Mouse (Mus musculus) neural tube, embryonic 14.5 days (tissue): Measurements from ENCODE around the gene Tsks. TPM values are rescaled to one million over a fixed set of nuclear protein-coding genes. Genes with fewer than 3 reads are reported as not detected.

Experiments used
- ATAC-seq: fragments of 200-750 bp; cut with Nextera tagmentation; 2 replicates; pipeline ENCODE4 v1.8.0; 2017; ENCODE audit warnings: low read depth, mild to moderate bottlenecking, moderate TSS enrichment, moderate library complexity
- H3K27ac ChIP-seq: fragments of 300-500 bp; sonication (generic); 2 replicates; pipeline ENCODE4 v1.5.1; 2014; ENCODE audit warnings: low read depth, mild to moderate bottlenecking, control low read depth, low read length, moderate library complexity, mixed read lengths
- H3K27me3 ChIP-seq: fragments of 300-500 bp; sonication (generic); 2 replicates; pipeline ENCODE4 v1.6.1; 2014; ENCODE audit warnings: low read length; ENCODE audit not compliant: control insufficient read depth, insufficient read depth
- H3K36me3 ChIP-seq: fragments of 300-500 bp; sonication (generic); 2 replicates; pipeline ENCODE4 v1.6.1; 2014; ENCODE audit warnings: low read length, mixed read lengths; ENCODE audit not compliant: control insufficient read depth, insufficient read depth
- H3K4me1 ChIP-seq: fragments of 300-500 bp; sonication (generic); 2 replicates; pipeline ENCODE4 v1.6.1; 2014; ENCODE audit warnings: low read length; ENCODE audit not compliant: control insufficient read depth, insufficient read depth
- H3K4me2 ChIP-seq: fragments of 300-500 bp; sonication (generic); 2 replicates; pipeline ENCODE4 v1.6.1; 2014; ENCODE audit warnings: mild to moderate bottlenecking, low read depth, low read length, control low read depth
- H3K4me3 ChIP-seq: fragments of 300-500 bp; sonication (generic); 2 replicates; pipeline ENCODE4 v1.5.1; 2014; ENCODE audit warnings: low read depth, low read length, control low read depth, mixed read lengths
- H3K9ac ChIP-seq: fragments of 300-500 bp; sonication (generic); replicated peaks from 2 replicates; pipeline ENCODE4 v1.6.1; 2014; ENCODE audit warnings: low read depth, mild to moderate bottlenecking, control low read depth, low read length, mixed read lengths
- H3K9me3 ChIP-seq: fragments of 300-500 bp; sonication (generic); 2 replicates; pipeline ENCODE4 v1.6.1; 2016; ENCODE audit warnings: low read length; ENCODE audit not compliant: control insufficient read depth
- WGBS: fragments of 180-500 bp; shearing (Covaris S2); extraction: QIAGEN DNeasy Blood & Tissue Kit; methylation state at CpG from one replicate; pipeline ENCODE4 v1.1.7; 2014; 5-methylcytosine and 5-hydroxymethylcytosine counted together
- polyA plus RNA-seq: library from polyadenylated mRNA; unstranded; fragments of >200 nt; fragmentation: Nextera tagmentation; extraction: Ambion mirVana; gene quantifications from 2 replicates; pipeline ENCODE4 v1.2.1, GENCODE M21; 2014

The Tsks gene
- polyA plus RNA-seq, 1 experiment from 2014 or later: 0.11 TPM

DNA sequence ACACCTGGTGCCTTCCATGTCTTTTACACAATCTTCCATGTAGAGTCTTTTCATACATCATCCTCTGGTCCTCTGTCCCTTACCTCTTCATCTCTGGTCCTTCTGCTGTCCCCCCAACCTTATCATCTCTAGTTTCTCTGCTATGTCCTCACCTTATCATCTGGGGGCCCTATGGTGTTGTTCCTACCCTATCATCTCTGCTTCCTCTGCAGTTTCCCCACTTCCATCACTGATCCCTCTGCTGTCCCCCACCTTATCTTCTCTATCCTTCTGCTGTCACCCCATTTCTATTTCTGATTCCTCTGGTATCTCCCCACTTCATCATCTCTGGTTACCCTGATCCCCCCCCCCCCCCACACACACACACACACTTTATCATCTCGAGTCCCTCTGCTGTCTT, 14.4 kb upstream of the Tsks start:
- 5% methylated on average over 1 of the region's 1 CpGs for WGBS
- H3K27ac ChIP-seq: no peak overlapping the region
- ATAC-seq: no peak
- peak overlapping the region; percentile 90 for H3K9ac ChIP-seq
- H3K36me3 ChIP-seq: peaks cover 5% of the 10 kb centered on the region; the same call in 1 of the 2 replicates
- H3K4me1 ChIP-seq: peaks cover 17% of the 10 kb centered on the region
- peak overlapping the region; percentile 80 for H3K4me3 ChIP-seq
- peak overlapping the region; percentile 67 for H3K4me2 ChIP-seq
- no peaks in the 10 kb centered on the region for H3K27me3 ChIP-seq
- H3K9me3 ChIP-seq: no peaks in the 10 kb centered on the region

DNA sequence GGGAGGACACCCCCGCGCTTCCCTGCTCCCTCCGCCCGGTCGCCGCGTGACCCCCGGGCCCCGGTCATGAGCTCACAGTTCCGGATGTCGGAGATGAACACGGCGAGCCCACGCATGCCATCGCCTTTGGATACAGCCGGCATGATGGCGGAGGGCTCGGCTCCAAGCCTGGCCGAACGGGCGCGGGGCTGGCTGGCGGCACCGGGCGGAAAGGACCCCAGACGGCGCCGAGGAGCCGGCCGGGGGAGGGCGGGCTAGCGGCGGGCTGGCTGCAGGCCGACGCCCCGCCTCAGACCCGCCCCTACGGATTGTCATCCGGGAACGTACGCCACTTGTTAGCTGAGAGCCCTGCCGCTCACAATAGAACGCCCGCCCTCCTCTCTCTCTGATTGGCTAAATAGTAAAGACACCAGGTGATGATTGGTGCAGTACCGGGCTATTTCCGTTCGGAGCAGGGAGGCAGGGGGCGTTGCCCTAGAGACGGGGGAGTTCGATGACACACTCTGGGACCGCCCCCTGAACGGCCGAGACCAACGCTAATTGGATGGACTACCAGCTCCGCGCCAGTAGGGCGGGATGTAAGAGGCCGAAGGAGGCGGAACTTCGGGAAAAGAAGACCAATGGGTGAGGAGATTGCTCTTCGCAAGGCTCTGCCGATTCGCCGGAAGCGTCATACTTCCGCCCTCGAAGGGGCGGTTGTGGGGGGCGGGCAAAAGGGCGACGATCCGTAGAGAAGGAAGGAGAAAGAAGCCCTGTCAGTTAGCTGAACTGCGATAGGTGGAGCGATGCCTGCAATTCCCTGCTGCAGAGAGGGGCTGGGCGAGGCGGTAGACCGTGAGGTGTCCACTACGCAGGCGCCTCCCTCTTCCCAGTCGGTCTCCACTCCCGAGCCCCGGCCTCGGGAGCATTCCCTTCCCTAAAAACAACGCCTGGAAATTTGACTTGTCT, 13.5 kb upstream of the Tsks start, which contains the start of gene Ap2a1:
TSS of gene Ap2a1 (minus strand) at position 293 of the 948 bp plus-strand sequence.
- ATAC-seq: peak; percentile 99
- peak within 1 kb of the TSS; percentile 84 for H3K27ac ChIP-seq
- H3K4me2 ChIP-seq: peak within 1 kb of the TSS; percentile 67
- H3K4me1 ChIP-seq: peaks cover 17% of the 10 kb centered on the region
- no peaks in the 10 kb centered on the region for H3K9me3 ChIP-seq
- H3K27me3 ChIP-seq: no peaks in the 10 kb centered on the region
- H3K36me3 ChIP-seq: 0 out of 2 replicates have a peak, but pooled peaks cover under 1% of the 10 kb centered on the region
- peak within 1 kb of the TSS; percentile 90 for H3K9ac ChIP-seq
- peak within 1 kb of the TSS; percentile 80 for H3K4me3 ChIP-seq
- under 1% methylated on average over 81 of the region's 84 CpGs for WGBS

DNA sequence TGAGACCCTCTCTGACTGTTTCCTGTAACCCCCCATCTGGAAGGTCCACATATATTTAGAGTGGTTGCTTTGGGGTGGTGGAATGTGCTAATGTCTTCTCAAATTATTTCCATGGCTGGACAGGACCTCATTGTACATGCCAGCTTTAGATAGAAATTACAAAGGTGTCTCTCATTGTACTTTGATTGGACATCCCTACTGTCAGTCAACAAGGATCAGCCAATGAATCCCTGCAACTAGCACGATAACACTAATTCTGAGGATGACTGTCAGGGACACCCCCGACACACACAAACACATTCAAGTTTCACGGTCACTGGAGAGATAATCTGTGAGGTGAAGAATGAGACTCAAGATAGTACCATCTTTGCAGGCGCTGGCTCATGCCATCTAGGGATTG, 4.3 kb upstream of the Tsks start:
- WGBS: 95% methylated on average over 4 of the region's 4 CpGs
- Histone ChIP-seq H3K36me3 (no peaks in the 10 kb centered on the region), H3K27ac (no peak overlapping the region), H3K4me1 (no peaks in the 10 kb centered on the region), H3K9me3 (no peaks in the 10 kb centered on the region), H3K4me3 (no peak overlapping the region), H3K9ac (no peak overlapping the region), H3K27me3 (no peaks in the 10 kb centered on the region), H3K4me2 (no peak overlapping the region)
- ATAC-seq: no peak

DNA sequence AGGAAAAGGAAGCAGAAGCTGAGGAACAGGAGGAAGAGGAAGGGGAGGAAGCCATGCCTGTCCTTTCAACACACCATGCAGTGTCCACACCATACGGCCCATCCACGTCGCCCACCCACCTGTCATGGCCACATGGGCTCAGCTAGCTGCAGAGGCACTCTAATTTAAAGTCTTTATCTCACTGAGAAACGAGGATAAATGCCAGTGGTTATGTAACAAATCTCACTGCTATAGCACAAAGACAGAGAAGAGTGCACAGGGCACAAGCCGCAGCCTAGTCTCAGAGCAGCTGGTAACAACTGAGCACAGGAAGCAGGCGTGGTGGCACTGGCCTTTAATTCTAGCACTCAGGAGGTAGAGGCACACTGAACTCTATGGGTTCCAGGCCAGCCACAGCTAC, 6.9 kb downstream of the Tsks start:
- ATAC-seq: no peak
- WGBS: 76% methylated on average over 6 of the region's 6 CpGs

DNA sequence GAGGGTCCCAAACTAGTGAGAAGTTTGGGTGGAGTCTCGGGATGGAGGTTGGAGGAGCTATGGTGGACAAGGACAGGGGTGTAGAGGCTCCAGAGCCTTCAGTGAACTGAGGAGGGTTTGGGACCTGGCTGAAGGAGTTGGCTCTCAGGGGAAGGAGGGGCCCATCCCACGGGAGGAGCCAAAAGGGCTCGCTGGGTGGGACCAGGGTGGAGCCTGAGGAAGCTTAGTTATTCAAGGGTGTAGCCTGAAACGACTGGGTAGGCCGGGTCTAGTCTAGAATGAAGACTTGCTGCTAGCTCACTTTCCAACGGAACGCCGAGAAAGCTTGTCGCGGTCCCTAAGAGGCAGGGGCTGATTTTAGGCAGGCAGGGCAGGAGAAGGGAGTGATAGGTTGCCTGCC, 9.0 kb downstream of the Tsks start:
- ATAC-seq: peak; percentile 36; the same call in 1 of the 2 replicates
- WGBS: 1% methylated on average over 10 of the region's 10 CpGs
- Histone ChIP-seq H3K27me3 (peaks cover 13% of the 10 kb centered on the region), H3K27ac (no peak overlapping the region), H3K9me3 (no peaks in the 10 kb centered on the region), H3K4me1 (0 out of 2 replicates have a peak, but pooled peaks cover 4% of the 10 kb centered on the region), H3K36me3 (no peaks in the 10 kb centered on the region), H3K4me2 (peak overlapping the region; percentile 67), H3K4me3 (peak overlapping the region; percentile 34), H3K9ac (no peak overlapping the region)

More for the DNA sequence above, 6.9 kb downstream of the Tsks start:
- Histone ChIP-seq H3K9ac (no peak overlapping the region), H3K36me3 (no peaks in the 10 kb centered on the region), H3K4me1 (0 out of 2 replicates have a peak, but pooled peaks cover 3% of the 10 kb centered on the region), H3K4me3 (no peak overlapping the region), H3K27me3 (peaks cover 13% of the 10 kb centered on the region), H3K4me2 (no peak overlapping the region), H3K27ac (no peak overlapping the region), H3K9me3 (no peaks in the 10 kb centered on the region)

DNA sequence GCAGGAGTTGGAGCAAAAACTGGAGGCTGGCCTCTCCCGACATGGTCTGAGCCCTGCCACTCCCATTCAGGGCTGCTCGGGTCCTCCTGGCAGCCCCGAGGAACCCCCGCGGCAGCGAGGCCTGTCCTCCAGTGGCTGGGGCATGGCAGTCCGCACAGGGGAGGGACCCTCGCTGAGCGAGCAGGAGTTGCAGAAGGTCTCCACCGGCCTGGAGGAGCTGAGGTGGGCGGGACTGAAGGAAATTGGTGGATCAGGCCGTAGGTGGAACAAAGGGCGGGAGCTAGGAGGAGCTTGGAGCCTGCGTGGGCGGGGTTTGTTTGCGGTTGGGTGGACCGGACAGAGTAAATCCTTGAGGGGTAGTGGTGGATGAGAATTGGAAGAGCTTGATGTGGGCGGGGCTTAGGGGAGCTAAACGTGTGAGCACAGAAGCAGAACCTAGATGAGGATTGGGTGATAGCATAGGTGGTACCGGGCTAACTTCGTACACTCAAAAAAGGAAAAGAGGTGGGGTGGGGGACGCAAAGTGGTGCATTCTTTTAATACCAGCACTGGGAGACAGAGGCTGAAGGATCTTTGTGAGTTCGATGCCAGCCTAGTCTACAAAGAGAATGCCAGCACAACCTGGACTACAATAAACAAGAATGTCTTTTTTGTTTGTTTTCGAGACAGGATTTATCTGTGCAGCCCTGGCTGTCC, 9.8 kb downstream of the Tsks start:
- H3K9me3 ChIP-seq: no peaks in the 10 kb centered on the region
- no peak overlapping the region for H3K27ac ChIP-seq
- 0 out of 2 replicates have a peak, but pooled peaks cover 5% of the 10 kb centered on the region for H3K4me1 ChIP-seq
- peak; percentile 84 for ATAC-seq
- H3K4me3 ChIP-seq: peak overlapping the region; percentile 34
- no peaks in the 10 kb centered on the region for H3K36me3 ChIP-seq
- peak overlapping the region; percentile 67 for H3K4me2 ChIP-seq
- peaks cover 13% of the 10 kb centered on the region for H3K27me3 ChIP-seq
- H3K9ac ChIP-seq: peak overlapping the region; percentile 43; the same call in 1 of the 2 replicates
- WGBS: 6% methylated on average over 24 of the region's 24 CpGs

DNA sequence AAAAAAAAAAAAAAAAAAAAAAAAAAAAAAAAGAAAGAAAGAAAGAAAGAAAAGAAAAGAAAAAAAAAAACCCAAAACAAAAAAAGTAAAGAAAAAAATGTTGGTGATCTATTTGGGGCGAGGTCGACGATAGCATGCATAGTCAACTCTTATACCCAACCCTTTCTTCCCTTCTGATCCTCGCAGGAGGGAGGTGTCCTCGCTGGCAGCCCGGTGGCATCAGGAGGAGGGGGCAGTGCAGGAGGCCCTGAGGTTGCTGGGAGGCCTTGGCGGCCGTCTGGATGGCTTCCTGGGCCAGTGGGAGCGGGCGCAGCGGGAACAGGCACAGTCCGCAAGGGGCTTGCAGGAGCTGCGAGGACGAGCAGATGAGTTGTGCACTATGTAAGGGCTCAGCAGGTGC, 10.6 kb downstream of the Tsks start:
- no peaks in the 10 kb centered on the region for H3K36me3 ChIP-seq
- H3K4me2 ChIP-seq: no peak overlapping the region
- no peak for ATAC-seq
- no peak overlapping the region for H3K27ac ChIP-seq
- H3K9ac ChIP-seq: no peak overlapping the region
- H3K4me3 ChIP-seq: no peak overlapping the region
- no peaks in the 10 kb centered on the region for H3K9me3 ChIP-seq
- H3K27me3 ChIP-seq: peaks cover 13% of the 10 kb centered on the region
- 0 out of 2 replicates have a peak, but pooled peaks cover 5% of the 10 kb centered on the region for H3K4me1 ChIP-seq
- 55% methylated on average over 13 of the region's 14 CpGs for WGBS

DNA sequence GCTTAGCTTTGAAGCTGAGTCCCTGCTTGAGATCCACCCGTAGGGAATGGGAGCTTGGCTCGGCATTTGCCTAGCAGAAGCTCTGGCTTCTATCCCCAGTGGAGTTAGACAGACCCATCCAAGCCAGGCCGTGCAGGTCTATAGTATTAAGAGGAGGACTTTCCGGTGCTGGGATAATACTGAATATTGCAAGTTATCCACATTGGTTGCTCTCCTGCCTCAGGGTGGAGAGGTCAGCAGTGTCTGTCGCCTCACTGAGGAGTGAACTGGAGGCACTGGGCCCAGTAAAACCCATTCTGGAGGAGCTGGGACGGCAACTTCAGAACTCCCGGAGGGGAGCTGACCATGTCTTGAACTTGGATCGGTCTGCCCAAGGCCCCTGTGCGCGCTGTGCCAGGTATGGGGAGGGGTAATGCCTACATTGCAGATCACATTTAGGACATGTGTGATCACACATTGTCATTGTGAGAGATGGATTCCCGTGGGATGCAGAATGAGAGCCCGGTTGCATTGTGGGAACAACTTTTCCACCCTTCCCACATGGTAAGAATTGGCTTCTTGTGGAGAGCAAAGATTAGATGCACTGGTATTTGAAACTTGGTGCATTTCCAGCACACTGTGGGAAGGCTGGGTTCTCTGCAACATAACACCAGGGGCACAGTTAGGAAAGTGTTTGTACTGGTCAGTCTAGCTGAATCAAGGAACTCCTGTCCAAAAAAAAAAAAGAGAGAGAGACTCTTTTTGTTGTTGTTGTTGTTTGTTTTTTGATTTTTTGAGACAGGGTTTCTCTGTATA, 11.3 kb downstream of the Tsks start:
- no peak overlapping the region for H3K4me3 ChIP-seq
- peaks cover 5% of the 10 kb centered on the region for H3K36me3 ChIP-seq
- no peak overlapping the region for H3K27ac ChIP-seq
- no peak overlapping the region for H3K9ac ChIP-seq
- H3K9me3 ChIP-seq: no peaks in the 10 kb centered on the region
- H3K4me1 ChIP-seq: 0 out of 2 replicates have a peak, but pooled peaks cover 5% of the 10 kb centered on the region
- 86% methylated on average over 12 of the region's 12 CpGs for WGBS
- no peak for ATAC-seq
- H3K4me2 ChIP-seq: no peak overlapping the region
- H3K27me3 ChIP-seq: peaks cover 13% of the 10 kb centered on the region
